Mouse (Mus musculus): ENCODE results near the gene Pck2.

Pck2 gene

GRCm38 (mm10) chr14:55540067-55540786 lies at the start of gene Pck2:
Pck2 (plus strand) TSS chr14:55540266.
- DNase-seq (ENCODE audit: low read depth, low spot score): peak; percentile 96

GRCm38 (mm10) chr14:55490361-55491201 lies 49.5 kb upstream of the Pck2 start, which contains the start of gene Carmil3:
Carmil3 (plus strand) TSS chr14:55490651.
- DNase-seq (ENCODE audit: low read depth, low spot score): peak; percentile 52

- peak; percentile 87 for DNase-seq (ENCODE audit: low read depth, low spot score)
Observed at GRCm38 (mm10) chr14:55491291-55491833, 48.7 kb upstream of the Pck2 start.

- no peak for DNase-seq (ENCODE audit: low read depth, low spot score)
Observed at GRCm38 (mm10) chr14:55492103-55492502, 48.0 kb upstream of the Pck2 start.

- DNase-seq (ENCODE audit: low read depth, low spot score): no peak
Observed at GRCm38 (mm10) chr14:55495509-55496240, 44.4 kb upstream of the Pck2 start.

GRCm38 (mm10) chr14:55496761-55497448 lies 43.2 kb upstream of the Pck2 start:
- no peak for DNase-seq (ENCODE audit: low read depth, low spot score)

GRCm38 (mm10) chr14:55497449-55497821 lies 42.6 kb upstream of the Pck2 start:
- peak; percentile 90 for DNase-seq (ENCODE audit: low read depth, low spot score)

GRCm38 (mm10) chr14:55505612-55506011 lies 34.5 kb upstream of the Pck2 start:
- DNase-seq (ENCODE audit: low read depth, low spot score): no peak

GRCm38 (mm10) chr14:55507801-55508200 lies 32.3 kb upstream of the Pck2 start:
- no peak for DNase-seq (ENCODE audit: low read depth, low spot score)

GRCm38 (mm10) chr14:55509540-55509939 lies 30.5 kb upstream of the Pck2 start:
- DNase-seq (ENCODE audit: low read depth, low spot score): no peak

GRCm38 (mm10) chr14:55510125-55510731 lies 29.8 kb upstream of the Pck2 start, which contains the start of gene Cpne6:
Cpne6 (plus strand) TSS chr14:55510445.
- DNase-seq (ENCODE audit: low read depth, low spot score): no peak

- DNase-seq (ENCODE audit: low read depth, low spot score): no peak
Observed at GRCm38 (mm10) chr14:55511037-55511436, 29.0 kb upstream of the Pck2 start.

GRCm38 (mm10) chr14:55513927-55514326 lies 26.1 kb upstream of the Pck2 start:
- no peak for DNase-seq (ENCODE audit: low read depth, low spot score)

GRCm38 (mm10) chr14:55515846-55516245 lies 24.2 kb upstream of the Pck2 start:
- DNase-seq (ENCODE audit: low read depth, low spot score): no peak

GRCm38 (mm10) chr14:55518897-55519296 lies 21.2 kb upstream of the Pck2 start:
- peak; percentile 65 for DNase-seq (ENCODE audit: low read depth, low spot score)

GRCm38 (mm10) chr14:55519604-55520003 lies 20.5 kb upstream of the Pck2 start:
- no peak for DNase-seq (ENCODE audit: low read depth, low spot score)

GRCm38 (mm10) chr14:55520451-55521361 lies 19.4 kb upstream of the Pck2 start:
- peak; percentile 68 for DNase-seq (ENCODE audit: low read depth, low spot score)

- DNase-seq (ENCODE audit: low read depth, low spot score): no peak
Observed at GRCm38 (mm10) chr14:55524062-55524461, 16.0 kb upstream of the Pck2 start.

GRCm38 (mm10) chr14:55524785-55525184 lies 15.3 kb upstream of the Pck2 start, which contains the start of gene Nrl:
Nrl (minus strand) TSS chr14:55524981.
- no peak for DNase-seq (ENCODE audit: low read depth, low spot score)

GRCm38 (mm10) chr14:55526674-55527073 lies 13.4 kb upstream of the Pck2 start:
- no peak for DNase-seq (ENCODE audit: low read depth, low spot score)
